Mouse (Mus musculus): ENCODE measurements at regions not wholly inside any gene's neighbourhood (a gene's known extent, or its start where the extent isn't known, plus 50 kb on each side); places are given as distances from the start of the nearest gene placed in this dataset.

- WGBS: 57% methylated on average over 2 of the region's 2 CpGs
Measured at GRCm38 (mm10) chr5:40282330-40282729, 527.1 kb upstream of the Hs3st1 start.

GRCm38 (mm10) chr5:40246664-40247063 lies 491.4 kb upstream of the Hs3st1 start:
- no peaks in the 10 kb centered on the region for H3K27me3 ChIP-seq (replicated peaks; ENCODE audit: control insufficient read depth, insufficient read depth, low read length)
- no peak overlapping the region for H3K4me3 ChIP-seq (ENCODE audit: low read depth, low read length)
- ATAC-seq (ENCODE audit: low read depth): no peak
- no peaks in the 10 kb centered on the region for H3K9me3 ChIP-seq (ENCODE audit: control insufficient read depth, low read length)
- no peaks in the 10 kb centered on the region for H3K36me3 ChIP-seq (ENCODE audit: control insufficient read depth, insufficient read depth, low read length)
- DNase-seq (ENCODE audit: low spot score): no peak
- H3K4me1 ChIP-seq (ENCODE audit: control insufficient read depth, insufficient read depth, low read length): no peaks in the 10 kb centered on the region
- WGBS: 56% methylated on average over 3 of the region's 3 CpGs
- H3K27ac ChIP-seq (replicated peaks; ENCODE audit: low read depth, low read length): no peak overlapping the region
- no peak overlapping the region for H3K9ac ChIP-seq (ENCODE audit: low read depth, low read length)
- no peak overlapping the region for H3K4me2 ChIP-seq (ENCODE audit: low read depth, low read length)

More at GRCm38 (mm10) chr5:40282330-40282729, 527.1 kb upstream of the Hs3st1 start:
- no peaks in the 10 kb centered on the region for H3K27me3 ChIP-seq (replicated peaks; ENCODE audit: control insufficient read depth, insufficient read depth, low read length)
- H3K9ac ChIP-seq (ENCODE audit: low read depth, low read length): no peak overlapping the region
- DNase-seq (ENCODE audit: low spot score) (no peak), ATAC-seq (ENCODE audit: low read depth) (no peak)
- no peak overlapping the region for H3K4me3 ChIP-seq (ENCODE audit: low read depth, low read length)
- H3K36me3 ChIP-seq (ENCODE audit: control insufficient read depth, insufficient read depth, low read length): no peaks in the 10 kb centered on the region
- no peak overlapping the region for H3K4me2 ChIP-seq (ENCODE audit: low read depth, low read length)
- no peaks in the 10 kb centered on the region for H3K4me1 ChIP-seq (ENCODE audit: control insufficient read depth, insufficient read depth, low read length)
- no peak overlapping the region for H3K27ac ChIP-seq (replicated peaks; ENCODE audit: low read depth, low read length)
- H3K9me3 ChIP-seq (ENCODE audit: control insufficient read depth, low read length): no peaks in the 10 kb centered on the region
